Mouse (Mus musculus) C2C12 (cell line): ENCODE data around the gene Plin3. TPM values are rescaled to one million over a fixed set of nuclear protein-coding genes. Genes with fewer than 3 reads are reported as not detected.
A peak's percentile ranks its signal among the peaks of the same experiment; 100 is the strongest.

Source experiments
- H3K27me3 ChIP-seq: one replicate; pipeline ENCODE4 v1.6.1; 2011; ENCODE audit not compliant: control insufficient read depth, insufficient read depth, insufficient read length
- H3K36me3 ChIP-seq: one replicate; pipeline ENCODE4 v1.6.1; 2011; ENCODE audit not compliant: control insufficient read depth, insufficient read depth
- H3K4me3 ChIP-seq: one replicate; pipeline ENCODE4 v1.5.1; 2011; ENCODE audit warnings: mild to moderate bottlenecking, control low read depth; ENCODE audit not compliant: poor library complexity, insufficient read depth, severe bottlenecking
- H3K79me2 ChIP-seq: one replicate; pipeline ENCODE4 v1.6.1; 2011; ENCODE audit not compliant: control insufficient read depth, insufficient read depth
- H3K79me3 ChIP-seq: one replicate; pipeline ENCODE4 v1.6.1; 2011; ENCODE audit warnings: low read depth, control low read depth
- H3ac ChIP-seq: one replicate; pipeline ENCODE3; 2011; ENCODE audit warnings: low read depth; ENCODE audit not compliant: control insufficient read depth, insufficient read length
- CEBPB ChIP-seq: IDR thresholded peaks from one replicate; pipeline ENCODE4 v1.6.1; 2011; ENCODE audit warnings: low read depth, mild to moderate bottlenecking, control low read depth, moderate library complexity
- CTCF ChIP-seq: IDR thresholded peaks from one replicate; pipeline ENCODE4 v1.5.1; 2011; ENCODE audit not compliant: control insufficient read depth, insufficient read depth, insufficient read length
- FOSL1 ChIP-seq: IDR thresholded peaks from one replicate; pipeline ENCODE4 v1.8.0; 2011; ENCODE audit warnings: mild to moderate bottlenecking, low read length; ENCODE audit not compliant: poor library complexity, insufficient read depth, severe bottlenecking
- MAX ChIP-seq: IDR thresholded peaks from one replicate; pipeline ENCODE4 v1.6.1; 2011; ENCODE audit warnings: mild to moderate bottlenecking, control low read depth
- MYOD1 ChIP-seq: IDR thresholded peaks from one replicate; pipeline ENCODE4 v1.6.1; 2011; ENCODE audit warnings: low read depth; ENCODE audit not compliant: control insufficient read depth, insufficient read length
- MYOG ChIP-seq: IDR thresholded peaks from one replicate; pipeline ENCODE4 v1.6.1; 2011; ENCODE audit not compliant: control insufficient read depth, insufficient read length; ENCODE audit errors: extremely low read depth
- USF1 ChIP-seq: IDR thresholded peaks from one replicate; pipeline ENCODE4 v1.6.1; 2011; ENCODE audit warnings: low read depth, mild to moderate bottlenecking, control low read depth, moderate library complexity
- microRNA-seq: library from miRNA; unstranded; fragments of <30 nt; microRNA quantifications from one replicate; pipeline ENCODE4, GENCODE M21; 2019; ENCODE audit warnings: borderline microRNAs expressed
- polyA plus RNA-seq: library from polyadenylated mRNA; unstranded; fragments of >200 nt; fragmentation: generic; extraction: Trizol; gene quantifications from one replicate; pipeline ENCODE4 v1.2.1, GENCODE M21; 2012; ENCODE audit warnings: missing spikeins

The Plin3 gene
- polyA plus RNA-seq, 1 experiment: 27.5 TPM

DNA sequence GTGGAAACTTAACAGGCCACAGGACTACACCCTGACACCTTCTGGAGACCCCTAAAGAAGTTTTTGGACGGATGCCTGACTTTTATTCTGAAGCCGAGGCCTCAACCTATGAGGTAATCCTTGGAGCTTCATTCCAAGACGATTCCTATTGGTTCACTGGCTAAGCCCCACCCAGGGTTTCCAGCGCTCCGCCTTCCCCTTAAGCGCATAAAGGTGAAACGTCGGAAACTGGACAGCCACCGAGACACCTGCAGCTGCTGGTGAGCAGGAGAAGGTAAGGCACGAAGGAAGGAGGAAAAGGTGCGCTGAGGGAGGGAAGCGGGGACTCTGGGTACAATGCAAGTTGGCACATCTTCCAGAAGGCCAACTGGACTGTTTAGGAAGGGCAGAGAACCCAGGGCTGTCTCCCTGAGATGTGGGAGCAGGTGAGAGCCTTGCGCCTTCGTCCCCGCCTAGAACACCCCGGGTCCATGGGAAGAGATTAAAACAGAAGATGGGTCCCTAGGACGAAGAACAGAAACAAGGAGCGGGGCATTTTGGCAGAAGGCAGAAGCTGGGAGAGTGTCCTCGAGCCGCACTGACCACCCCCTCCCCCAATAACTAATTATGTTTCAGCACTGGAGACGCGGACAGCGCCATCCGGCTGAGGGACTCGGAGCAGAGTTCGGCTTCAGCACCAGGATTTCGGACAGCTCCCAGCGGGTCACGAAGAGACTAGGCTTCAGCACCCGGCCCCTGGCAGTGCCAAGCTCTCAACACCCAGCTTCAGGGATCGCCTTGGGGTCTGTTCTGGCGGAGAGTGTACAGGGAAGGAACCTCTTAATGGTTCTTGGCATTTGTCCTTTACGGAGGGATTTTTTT, 50.9 kb downstream of the Plin3 start:
- Histone ChIP-seq H3K27me3 (peaks cover 28% of the 10 kb centered on the region), H3K79me3 (no peaks in the 10 kb centered on the region), H3ac (no peak overlapping the region), H3K4me3 (no peak overlapping the region), H3K36me3 (no peaks in the 10 kb centered on the region), H3K79me2 (no peaks in the 10 kb centered on the region)
- TF ChIP-seq MAX: peak; percentile 88
- TF ChIP-seq MYOG: no peak

- no peak for TF ChIP-seq FOSL1
- peak; percentile 66 for TF ChIP-seq USF1
Observed at GRCm38 (mm10) chr17:56233818-56234469, 58.7 kb downstream of the Plin3 start.

DNA sequence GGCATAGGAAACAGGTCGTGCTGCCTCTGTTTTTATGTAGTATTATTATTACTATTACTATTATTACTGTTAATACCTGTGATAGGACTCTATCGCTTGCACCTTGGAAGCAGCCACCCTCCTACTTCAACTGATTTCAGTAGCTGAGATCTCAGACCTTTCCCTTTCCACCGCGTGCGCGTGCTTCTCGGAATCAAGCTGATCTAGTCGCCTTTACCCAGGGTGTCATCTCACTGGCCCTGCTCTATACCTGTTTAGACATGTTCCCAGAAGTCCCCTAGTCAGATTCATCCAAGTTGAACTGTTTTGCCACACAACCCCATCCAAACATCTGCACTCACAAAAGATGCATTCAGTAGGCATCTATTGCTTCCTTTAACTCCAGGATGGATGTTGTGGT, 59.3 kb downstream of the Plin3 start:
- no peak for TF ChIP-seq CTCF
- TF ChIP-seq MYOG: no peak
- TF ChIP-seq MAX: no peak
- no peak for TF ChIP-seq FOSL1
- no peak for TF ChIP-seq MYOD1
- no peak for TF ChIP-seq USF1
- no peak for TF ChIP-seq CEBPB
- Histone ChIP-seq H3K79me3 (no peaks in the 10 kb centered on the region), H3K36me3 (no peaks in the 10 kb centered on the region), H3K27me3 (peaks cover 37% of the 10 kb centered on the region), H3K79me2 (no peaks in the 10 kb centered on the region), H3ac (no peak overlapping the region), H3K4me3 (no peak overlapping the region)

More at GRCm38 (mm10) chr17:56233818-56234469, 58.7 kb downstream of the Plin3 start:
- no peaks in the 10 kb centered on the region for H3K79me3 ChIP-seq
- H3K4me3 ChIP-seq: no peak overlapping the region
- H3ac ChIP-seq: no peak overlapping the region
- no peaks in the 10 kb centered on the region for H3K79me2 ChIP-seq
- peaks cover 36% of the 10 kb centered on the region for H3K27me3 ChIP-seq
- H3K36me3 ChIP-seq: no peaks in the 10 kb centered on the region

DNA sequence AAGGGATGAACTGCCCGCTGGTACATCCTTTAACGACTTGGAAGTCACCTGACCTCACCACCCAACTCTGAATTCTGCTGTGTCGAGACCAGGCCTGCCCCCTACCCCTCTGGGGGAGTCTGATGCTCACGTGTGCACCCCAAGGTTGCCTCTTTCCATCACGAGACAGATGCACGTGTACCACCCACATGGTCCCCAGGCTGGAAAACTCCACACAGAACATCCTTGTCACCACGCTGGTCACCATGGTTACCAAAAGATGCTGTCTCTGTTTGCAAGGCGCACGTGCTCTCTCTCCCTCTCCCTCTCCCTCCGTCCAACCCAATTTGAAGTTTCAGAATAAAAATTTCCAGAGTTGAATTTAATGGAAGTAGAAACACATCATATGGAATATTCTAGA, 62.7 kb downstream of the Plin3 start:
- Histone ChIP-seq H3K79me2 (no peaks in the 10 kb centered on the region), H3K4me3 (no peak overlapping the region), H3K27me3 (peaks cover 28% of the 10 kb centered on the region), H3K36me3 (no peaks in the 10 kb centered on the region), H3K79me3 (no peaks in the 10 kb centered on the region), H3ac (no peak overlapping the region)
- TF ChIP-seq USF1: no peak
- no peak for TF ChIP-seq MYOD1
- TF ChIP-seq FOSL1: no peak
- TF ChIP-seq MAX: no peak
- TF ChIP-seq CEBPB: no peak
- no peak for TF ChIP-seq MYOG
- TF ChIP-seq CTCF: no peak

Small RNAs within 50 kb of the gene (microRNA-seq; reads per million reads assigned to microRNA genes)
- 1.4 reads per million, percentile 31 among the genes with 10 or more reads in this experiment for gene Mir7b

Other genes with a start within 250 kb of the Plin3 start
- 40.4 TPM for gene Ubxn6, start 217.8 kb downstream of the Plin3 start, polyA plus RNA-seq
- 64.5 TPM for gene Hdgfl2, start 213.2 kb downstream of the Plin3 start, polyA plus RNA-seq
- 3.2 TPM for gene Plin4, start 183.1 kb downstream of the Plin3 start, polyA plus RNA-seq
- gene Plin5, start 175.3 kb downstream of the Plin3 start, polyA plus RNA-seq: 0.08 TPM
- 0.02 TPM for gene Lrg1, start 170.9 kb downstream of the Plin3 start, polyA plus RNA-seq
- gene Sema6b, start 152.5 kb downstream of the Plin3 start, polyA plus RNA-seq: 0.81 TPM
- gene Tnfaip8l1, start 130.4 kb downstream of the Plin3 start, polyA plus RNA-seq: 2.3 TPM
- 106 TPM for gene Mydgf, start 109.0 kb downstream of the Plin3 start, polyA plus RNA-seq
- 51.8 TPM for gene Dpp9, start 74.0 kb downstream of the Plin3 start, polyA plus RNA-seq
- 18.1 TPM for gene Fem1a, start 36.1 kb downstream of the Plin3 start, polyA plus RNA-seq
- 5.8 TPM for gene Ticam1, start 16.1 kb downstream of the Plin3 start, polyA plus RNA-seq
- gene Arrdc5, start 7.4 kb upstream of the Plin3 start, polyA plus RNA-seq: not detected
- gene Uhrf1, start 10.4 kb upstream of the Plin3 start, polyA plus RNA-seq: 93.0 TPM
- gene Kdm4b, start 33.2 kb upstream of the Plin3 start, polyA plus RNA-seq: 10.1 TPM
- 56.8 TPM for gene Ptprs, start 183.6 kb upstream of the Plin3 start, polyA plus RNA-seq
- gene Znrf4, start 219.6 kb upstream of the Plin3 start, polyA plus RNA-seq: not detected